Mouse (Mus musculus) hindbrain, postnatal 0 days (tissue): ENCODE measurements around the gene Pcsk5. TPM values are rescaled to one million over a fixed set of nuclear protein-coding genes. Genes with fewer than 3 reads are reported as not detected.

Experiments used
- ATAC-seq: fragments of 200-750 bp; cut with Nextera tagmentation; 2 replicates; pipeline ENCODE4 v1.8.0; 2017; ENCODE audit warnings: mild to moderate bottlenecking, moderate TSS enrichment, moderate library complexity
- DNase-seq: peaks from one replicate; pipeline ENCODE4 v3.0.0-alpha.2; 2015; ENCODE audit warnings: low spot score
- H3K27ac ChIP-seq: fragments of 300-500 bp; sonication (generic); 2 replicates; pipeline ENCODE4 v1.5.1; 2014; ENCODE audit warnings: mild to moderate bottlenecking
- H3K27me3 ChIP-seq: fragments of 300-500 bp; sonication (generic); 2 replicates; pipeline ENCODE4 v1.6.1; 2014; ENCODE audit warnings: low read length, mixed read lengths; ENCODE audit not compliant: insufficient read depth
- H3K36me3 ChIP-seq: fragments of 300-500 bp; sonication (generic); 2 replicates; pipeline ENCODE4 v1.6.1; 2014; ENCODE audit warnings: low read length, mixed read lengths; ENCODE audit not compliant: insufficient read depth
- H3K4me1 ChIP-seq: fragments of 300-500 bp; sonication (generic); 2 replicates; pipeline ENCODE4 v1.6.1; 2014; ENCODE audit warnings: antibody characterized with exemption, low read length, mixed read lengths; ENCODE audit not compliant: insufficient read depth
- H3K4me2 ChIP-seq: fragments of 300-500 bp; sonication (generic); 2 replicates; pipeline ENCODE4 v1.6.1; 2014; ENCODE audit warnings: low read depth, mild to moderate bottlenecking, low read length, moderate library complexity, mixed read lengths
- H3K4me3 ChIP-seq: fragments of 300-500 bp; sonication (generic); 2 replicates; pipeline ENCODE4 v1.5.1; 2014; ENCODE audit warnings: low read length
- H3K9ac ChIP-seq: fragments of 300-500 bp; sonication (generic); replicated peaks from 2 replicates; pipeline ENCODE4 v1.6.1; 2014; ENCODE audit warnings: mild to moderate bottlenecking, low read length, moderate library complexity, mixed read lengths
- H3K9me3 ChIP-seq: fragments of 300-500 bp; sonication (generic); 2 replicates; pipeline ENCODE4 v1.6.1; 2016; ENCODE audit warnings: low read length, mixed read lengths
- CTCF ChIP-seq: IDR thresholded peaks from 2 replicates; pipeline ENCODE4 v1.5.1; 2016; ENCODE audit warnings: antibody characterized with exemption, control low read depth, low read depth
- WGBS: fragments of 180-500 bp; shearing (Covaris S2); extraction: QIAGEN DNeasy Blood & Tissue Kit; methylation state at CpG from one replicate; pipeline ENCODE4 v1.1.7; 2014; 5-methylcytosine and 5-hydroxymethylcytosine counted together
- polyA plus RNA-seq: library from polyadenylated mRNA; unstranded; fragments of >200 nt; fragmentation: Nextera tagmentation; extraction: Ambion mirVana; gene quantifications from 2 replicates; pipeline ENCODE4 v1.2.1, GENCODE M21; 2015
- total RNA-seq: library from RNA; depleted of rRNA; stranded (reverse); fragments of >200 nt; gene quantifications from 2 replicates; pipeline ENCODE4 v1.2.3, GENCODE M21; 2014

Pcsk5 gene
- total and polyA plus RNA-seq, 2 experiments from 2014 or later: 12.4 to 16.2 TPM

DNA sequence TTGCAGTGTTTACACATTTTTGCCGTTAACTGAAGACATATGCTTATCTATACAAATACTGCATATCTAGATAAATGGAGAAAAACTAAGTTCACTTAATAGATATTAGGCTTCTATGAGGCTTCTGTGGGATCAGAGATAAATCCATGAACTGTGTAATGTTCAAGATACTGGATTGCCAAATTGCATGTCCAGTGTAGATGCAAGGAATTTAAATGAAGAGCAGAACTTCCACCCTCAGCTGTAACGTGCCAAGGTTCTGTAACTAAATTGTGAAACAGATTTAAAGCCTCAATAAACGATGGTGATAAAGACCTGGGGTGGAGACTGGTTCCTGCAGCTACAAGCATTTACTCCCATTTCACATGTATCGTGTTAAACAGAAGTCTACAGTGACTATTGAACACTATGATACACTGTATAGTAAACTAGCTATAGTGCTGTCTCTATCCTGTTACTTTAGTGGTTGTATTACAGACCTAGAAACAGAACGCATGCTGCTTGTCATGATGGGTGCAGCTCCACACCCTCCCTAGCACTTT, 23.9 kb downstream of the Pcsk5 start:
- WGBS: 81% methylated on average over 5 of the region's 5 CpGs
- no peak overlapping the region for H3K27ac ChIP-seq
- no peak overlapping the region for H3K4me3 ChIP-seq
- H3K4me1 ChIP-seq: no peaks in the 10 kb centered on the region
- ATAC-seq (no peak), DNase-seq (no peak)
- H3K4me2 ChIP-seq: no peak overlapping the region
- no peak overlapping the region for H3K9ac ChIP-seq
- no peak for TF ChIP-seq CTCF
- H3K36me3 ChIP-seq: no peaks in the 10 kb centered on the region
- no peaks in the 10 kb centered on the region for H3K9me3 ChIP-seq
- no peaks in the 10 kb centered on the region for H3K27me3 ChIP-seq

DNA sequence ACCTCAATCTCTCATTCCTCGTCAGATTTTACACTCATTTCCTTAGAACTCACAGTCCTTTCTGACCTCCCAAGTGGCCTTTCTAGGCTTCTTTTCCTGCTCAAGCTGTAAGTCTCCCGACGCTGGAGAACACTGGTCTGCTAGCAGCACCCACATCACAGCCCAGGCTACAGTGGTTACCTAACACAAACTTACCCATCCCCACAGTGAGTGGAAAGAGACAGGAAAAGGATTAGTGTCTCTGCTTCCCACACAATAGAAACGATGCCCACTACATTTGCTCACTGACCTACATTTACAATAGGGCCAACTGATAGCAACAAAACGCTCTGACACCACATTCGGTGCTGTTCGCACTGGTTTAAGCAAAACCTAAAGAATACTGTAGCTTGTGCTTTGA, 24.8 kb downstream of the Pcsk5 start:
- Histone ChIP-seq H3K4me2 (no peak overlapping the region), H3K36me3 (no peaks in the 10 kb centered on the region), H3K9me3 (no peaks in the 10 kb centered on the region), H3K27ac (no peak overlapping the region), H3K4me1 (no peaks in the 10 kb centered on the region), H3K27me3 (no peaks in the 10 kb centered on the region), H3K9ac (no peak overlapping the region), H3K4me3 (no peak overlapping the region)
- no peak for ATAC-seq
- TF ChIP-seq CTCF: no peak
- no peak for DNase-seq
- WGBS: 79% methylated on average over 7 of the region's 7 CpGs

DNA sequence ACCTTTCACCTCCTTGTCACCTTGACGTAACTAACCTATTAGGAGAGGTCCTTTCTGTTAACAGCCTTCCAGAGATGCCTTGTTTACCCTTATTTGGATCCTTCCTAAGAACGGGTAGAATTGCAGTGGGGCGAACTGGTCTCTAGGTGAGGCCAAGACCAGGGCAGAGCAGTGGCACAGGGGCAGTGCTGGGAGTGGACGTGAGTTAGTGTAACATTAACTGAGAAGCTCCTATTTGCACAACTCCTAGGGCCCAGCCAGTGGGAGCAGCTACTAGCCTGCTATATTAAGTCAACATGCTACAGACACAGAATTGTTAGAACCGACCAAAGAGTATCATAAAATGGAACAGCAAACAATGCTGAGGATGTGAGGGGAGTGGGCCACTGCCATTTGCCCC, 30.8 kb downstream of the Pcsk5 start:
- Histone ChIP-seq H3K9ac (no peak overlapping the region), H3K4me3 (no peak overlapping the region), H3K27me3 (no peaks in the 10 kb centered on the region), H3K27ac (no peak overlapping the region), H3K9me3 (no peaks in the 10 kb centered on the region), H3K4me1 (no peaks in the 10 kb centered on the region), H3K4me2 (no peak overlapping the region), H3K36me3 (no peaks in the 10 kb centered on the region)
- TF ChIP-seq CTCF: no peak
- 90% methylated on average over 5 of the region's 5 CpGs for WGBS
- DNase-seq (no peak), ATAC-seq (no peak)

DNA sequence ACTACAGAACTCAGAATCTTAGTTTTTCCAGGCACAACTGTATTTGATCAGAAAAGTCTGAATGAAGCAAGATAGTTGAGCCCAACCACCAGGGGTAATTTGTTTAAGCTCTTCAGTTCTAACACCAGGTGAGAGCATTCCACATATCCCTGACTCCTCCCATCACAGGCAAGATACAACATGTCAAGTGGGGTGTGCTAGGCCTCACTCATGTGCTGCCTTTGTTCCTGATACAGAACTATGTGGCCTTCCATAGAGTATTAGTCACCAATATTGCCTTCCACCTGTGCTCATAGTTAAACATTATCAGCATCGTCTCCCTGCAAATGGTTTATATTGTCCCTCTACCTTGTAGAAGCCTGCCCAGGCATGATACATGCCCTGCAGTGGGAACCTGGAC, 36.6 kb downstream of the Pcsk5 start:
- ATAC-seq (no peak), DNase-seq (no peak)
- Histone ChIP-seq H3K9ac (no peak overlapping the region), H3K4me1 (0 out of 2 replicates have a peak, but pooled peaks cover 6% of the 10 kb centered on the region), H3K9me3 (no peaks in the 10 kb centered on the region), H3K4me3 (no peak overlapping the region), H3K27ac (no peak overlapping the region), H3K4me2 (no peak overlapping the region), H3K36me3 (no peaks in the 10 kb centered on the region), H3K27me3 (no peaks in the 10 kb centered on the region)
- no peak for TF ChIP-seq CTCF
- WGBS: 100% methylated on average over 1 of the region's 1 CpGs

DNA sequence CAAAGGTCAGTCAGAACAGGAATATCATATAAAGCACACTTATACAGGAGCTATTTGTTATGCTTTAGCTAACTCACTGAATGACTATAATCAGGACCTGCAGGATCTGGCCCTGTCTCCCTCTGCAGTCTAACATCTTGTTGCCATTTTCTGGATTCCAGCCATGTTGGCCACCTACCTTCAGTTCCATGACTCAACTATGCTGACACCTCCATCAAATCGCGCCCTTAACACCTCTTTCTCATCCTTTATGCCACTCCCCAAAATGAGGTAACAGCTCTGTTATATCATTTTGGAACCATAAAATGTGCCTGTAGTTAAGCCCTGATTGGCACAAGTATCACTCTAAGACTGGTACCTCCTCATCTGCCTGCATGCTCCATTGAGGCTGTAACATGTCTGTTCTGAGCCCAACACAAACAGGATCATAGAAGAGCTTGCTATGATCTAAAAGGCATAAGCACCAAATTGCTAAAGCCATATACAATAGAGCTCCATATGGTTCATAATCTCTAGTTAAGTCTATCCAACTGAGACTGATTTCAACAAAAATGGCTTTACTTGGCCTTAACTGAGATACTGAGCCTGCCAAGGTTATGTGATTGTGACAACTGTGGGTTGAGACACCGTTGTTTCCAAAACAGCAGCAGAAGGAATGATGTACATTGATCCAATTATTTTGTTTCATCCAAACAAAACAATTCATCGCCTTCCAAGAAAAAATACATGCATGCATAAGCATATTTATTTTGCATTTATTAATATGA, 37.8 kb downstream of the Pcsk5 start:
- no peak for ATAC-seq
- H3K9ac ChIP-seq: no peak overlapping the region
- no peaks in the 10 kb centered on the region for H3K27me3 ChIP-seq
- no peak overlapping the region for H3K27ac ChIP-seq
- H3K36me3 ChIP-seq: no peaks in the 10 kb centered on the region
- 0 out of 2 replicates have a peak, but pooled peaks cover 6% of the 10 kb centered on the region for H3K4me1 ChIP-seq
- no peak overlapping the region for H3K4me3 ChIP-seq
- no peak for TF ChIP-seq CTCF
- H3K4me2 ChIP-seq: no peak overlapping the region
- H3K9me3 ChIP-seq: no peaks in the 10 kb centered on the region
- WGBS: 70% methylated on average over 4 of the region's 4 CpGs
- no peak for DNase-seq

DNA sequence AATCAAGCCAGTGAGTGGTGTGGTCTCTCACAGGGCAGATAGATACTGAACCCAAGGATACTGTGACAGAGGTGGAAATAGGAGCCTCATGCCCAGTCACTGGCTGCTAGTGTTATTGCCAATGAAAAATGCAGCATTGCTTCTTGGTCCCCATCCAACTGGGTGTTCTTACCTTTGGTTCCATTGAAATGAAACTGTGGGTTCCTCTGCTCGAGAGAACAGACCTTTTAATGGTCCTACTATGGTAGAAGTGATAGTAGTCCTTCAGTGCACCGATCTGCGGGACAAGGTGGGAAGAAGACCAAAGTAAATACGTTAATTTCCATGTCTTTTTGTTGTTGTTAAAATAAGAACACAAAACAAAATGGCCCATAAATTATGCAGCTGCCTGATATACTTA, 44.0 kb downstream of the Pcsk5 start:
- H3K4me3 ChIP-seq: no peak overlapping the region
- H3K36me3 ChIP-seq: no peaks in the 10 kb centered on the region
- WGBS: 85% methylated on average over 4 of the region's 4 CpGs
- DNase-seq: no peak
- no peak for TF ChIP-seq CTCF
- no peak overlapping the region for H3K9ac ChIP-seq
- no peak overlapping the region for H3K27ac ChIP-seq
- no peaks in the 10 kb centered on the region for H3K27me3 ChIP-seq
- H3K4me1 ChIP-seq: no peaks in the 10 kb centered on the region
- H3K9me3 ChIP-seq: no peaks in the 10 kb centered on the region
- no peak overlapping the region for H3K4me2 ChIP-seq
- ATAC-seq: no peak

DNA sequence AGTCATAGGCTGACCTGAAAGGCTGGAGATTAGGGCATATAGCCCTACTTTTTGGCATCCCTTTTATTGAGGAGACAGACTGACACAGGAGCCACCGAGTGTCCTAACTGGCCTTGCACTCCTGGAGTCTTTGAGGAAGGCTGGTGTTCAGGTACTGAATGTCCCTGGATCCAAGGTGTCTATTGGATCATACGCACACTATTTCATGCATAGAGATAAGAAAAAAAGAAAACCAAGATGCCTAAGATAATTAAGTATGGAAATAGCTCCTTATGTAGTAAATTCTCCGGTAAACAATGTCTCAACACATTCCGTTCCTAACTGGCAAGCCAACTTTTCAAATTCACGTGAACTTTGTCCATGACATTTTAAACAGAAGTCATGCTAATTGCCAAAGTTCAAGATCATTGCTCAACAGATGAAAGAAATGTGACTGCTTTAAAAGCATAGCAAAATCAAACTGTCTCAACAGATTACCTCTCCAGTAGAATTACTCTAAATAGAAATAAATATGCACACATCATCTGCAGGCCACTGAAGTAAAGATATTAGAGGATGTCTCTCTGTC, 45.9 kb downstream of the Pcsk5 start:
- Histone ChIP-seq H3K4me3 (no peak overlapping the region), H3K27ac (no peak overlapping the region), H3K27me3 (no peaks in the 10 kb centered on the region), H3K36me3 (no peaks in the 10 kb centered on the region), H3K4me1 (no peaks in the 10 kb centered on the region), H3K9ac (no peak overlapping the region), H3K4me2 (no peak overlapping the region), H3K9me3 (no peaks in the 10 kb centered on the region)
- TF ChIP-seq CTCF: no peak
- no peak for DNase-seq
- no peak for ATAC-seq
- 90% methylated on average over 5 of the region's 5 CpGs for WGBS
